Mouse (Mus musculus): Measurements from ENCODE around the gene Gm45021. TPM values are rescaled to one million over a fixed set of nuclear protein-coding genes. Genes with fewer than 3 reads are reported as not detected.
A peak's percentile ranks its signal among the peaks of the same experiment; 100 is the strongest.

The Gm45021 gene
- total RNA-seq, 1 experiment = not detected

GRCm38 (mm10) chr6:48552918-48553317, 36.5 kb upstream of the Gm45021 start:
- no peak overlapping the region for H3K9ac ChIP-seq (ENCODE audit: insufficient read depth, low read depth, low read length, poor library complexity, severe bottlenecking)
- in situ Hi-C loops (cut with MboI; ENCODE audit: low sequenced_read_pairs in 2 of 2, unreplicated experiment in 2 of 2) = no loop called here
- H3K4me3 ChIP-seq (ENCODE audit: insufficient read depth in 1 of 2, low read depth in 1 of 2, low read length in 2 of 2, poor library complexity in 1 of 2, severe bottlenecking in 1 of 2) = no peak overlapping the region
- peak; percentile 96 for DNase-seq (ENCODE audit: low read depth, low spot score)
- H3K4me1 ChIP-seq (ENCODE audit: control insufficient read depth in 2 of 2, insufficient read depth in 2 of 2, low read length in 2 of 2, poor library complexity in 1 of 2) = peaks cover 0 to 6% of the 10 kb centered on the region in 2 experiments; a peak in 1 of 4 replicates
- no peak overlapping the region for H3K27ac ChIP-seq (ENCODE audit: insufficient read depth, low read depth, low read length, poor library complexity, severe bottlenecking)
- no peaks in the 10 kb centered on the region for H3K36me3 ChIP-seq (ENCODE audit: control insufficient read depth, insufficient read depth, low read length, poor library complexity, severe bottlenecking)
- TF ChIP-seq CHD2 (IDR thresholded peaks at IDR 0.05; ENCODE audit: low read depth, low read length) (no peak), HCFC1 (IDR thresholded peaks at IDR 0.05; ENCODE audit: borderline replicate concordance, insufficient read depth, low read length) (no peak), MAFK (IDR thresholded peaks at IDR 0.05; ENCODE audit: insufficient read depth, low read depth, low read length) (peak; percentile 75), ZNF384 (IDR thresholded peaks at IDR 0.05; ENCODE audit: low read depth, low read length) (no peak), ZC3H11A (IDR thresholded peaks at IDR 0.05; ENCODE audit: borderline replicate concordance, low read depth, low read length) (no peak)
- no peaks in the 10 kb centered on the region for H3K9me3 ChIP-seq (ENCODE audit: control insufficient read depth, insufficient read depth, low read depth, low read length)

GRCm38 (mm10) chr6:48553819-48554218, 35.6 kb upstream of the Gm45021 start:
- no peak for DNase-seq (ENCODE audit: low read depth, low spot score)
- Histone ChIP-seq H3K4me1 (ENCODE audit: control insufficient read depth in 2 of 2, insufficient read depth in 2 of 2, low read length in 2 of 2, poor library complexity in 1 of 2) (peaks cover 0 to 6% of the 10 kb centered on the region in 2 experiments; a peak in 1 of 4 replicates), H3K4me3 (ENCODE audit: insufficient read depth in 1 of 2, low read depth in 1 of 2, low read length in 2 of 2, poor library complexity in 1 of 2, severe bottlenecking in 1 of 2) (0 out of 4 replicates have a peak overlapping the region, but pooled peaks of 1 of the 2 experiments have one; percentile 52), H3K9me3 (ENCODE audit: control insufficient read depth, insufficient read depth, low read depth, low read length) (no peaks in the 10 kb centered on the region), H3K36me3 (ENCODE audit: control insufficient read depth, insufficient read depth, low read length, poor library complexity, severe bottlenecking) (no peaks in the 10 kb centered on the region), H3K9ac (ENCODE audit: insufficient read depth, low read depth, low read length, poor library complexity, severe bottlenecking) (no peak overlapping the region), H3K27ac (ENCODE audit: insufficient read depth, low read depth, low read length, poor library complexity, severe bottlenecking) (no peak overlapping the region)
- in situ Hi-C loops (cut with MboI; ENCODE audit: low sequenced_read_pairs in 2 of 2, unreplicated experiment in 2 of 2) = no loop called here
- TF ChIP-seq CHD2 (IDR thresholded peaks at IDR 0.05; ENCODE audit: low read depth, low read length) (no peak), MAFK (IDR thresholded peaks at IDR 0.05; ENCODE audit: insufficient read depth, low read depth, low read length) (no peak), HCFC1 (IDR thresholded peaks at IDR 0.05; ENCODE audit: borderline replicate concordance, insufficient read depth, low read length) (no peak), ZC3H11A (IDR thresholded peaks at IDR 0.05; ENCODE audit: borderline replicate concordance, low read depth, low read length) (no peak), ZNF384 (IDR thresholded peaks at IDR 0.05; ENCODE audit: low read depth, low read length) (no peak)

- H3K4me3 ChIP-seq (ENCODE audit: insufficient read depth in 1 of 2, low read depth in 1 of 2, low read length in 2 of 2, poor library complexity in 1 of 2, severe bottlenecking in 1 of 2) = peak within 1 kb of the TSS; percentile 52 to 69
- in situ Hi-C loops (cut with MboI; ENCODE audit: low sequenced_read_pairs in 2 of 2, unreplicated experiment in 2 of 2) = no loop called here
- peak within 1 kb of the TSS; percentile 44 for H3K27ac ChIP-seq (ENCODE audit: insufficient read depth, low read depth, low read length, poor library complexity, severe bottlenecking)
- H3K36me3 ChIP-seq (ENCODE audit: control insufficient read depth, insufficient read depth, low read length, poor library complexity, severe bottlenecking) = no peaks in the 10 kb centered on the region
- H3K9me3 ChIP-seq (ENCODE audit: control insufficient read depth, insufficient read depth, low read depth, low read length) = no peaks in the 10 kb centered on the region
- peak; percentile 89 for DNase-seq (ENCODE audit: low read depth, low spot score)
- no peak for TF ChIP-seq HCFC1 (IDR thresholded peaks at IDR 0.05; ENCODE audit: borderline replicate concordance, insufficient read depth, low read length)
- TF ChIP-seq MAFK (IDR thresholded peaks at IDR 0.05; ENCODE audit: insufficient read depth, low read depth, low read length) = no peak
- TF ChIP-seq CHD2 (IDR thresholded peaks at IDR 0.05; ENCODE audit: low read depth, low read length) = no peak
- no peak for TF ChIP-seq ZNF384 (IDR thresholded peaks at IDR 0.05; ENCODE audit: low read depth, low read length)
- TF ChIP-seq ZC3H11A (IDR thresholded peaks at IDR 0.05; ENCODE audit: borderline replicate concordance, low read depth, low read length) = no peak
- peak within 1 kb of the TSS; percentile 66 for H3K9ac ChIP-seq (ENCODE audit: insufficient read depth, low read depth, low read length, poor library complexity, severe bottlenecking)
- peaks cover 0 to 6% of the 10 kb centered on the region in 2 experiments; a peak in 1 of 4 replicates for H3K4me1 ChIP-seq (ENCODE audit: control insufficient read depth in 2 of 2, insufficient read depth in 2 of 2, low read length in 2 of 2, poor library complexity in 1 of 2)
These were observed 34.9 kb upstream of the Gm45021 start, which contains the start of gene Lrrc61 for GRCm38 (mm10) chr6:48554280-48555103. Gene Lrrc61, plus strand, starts transcription at chr6:48554796.

GRCm38 (mm10) chr6:48555104-48555890, 34.1 kb upstream of the Gm45021 start:
- peak overlapping the region; percentile 52 to 69 for H3K4me3 ChIP-seq (ENCODE audit: insufficient read depth in 1 of 2, low read depth in 1 of 2, low read length in 2 of 2, poor library complexity in 1 of 2, severe bottlenecking in 1 of 2)
- DNase-seq (ENCODE audit: low read depth, low spot score) = no peak
- TF ChIP-seq MAFK (IDR thresholded peaks at IDR 0.05; ENCODE audit: insufficient read depth, low read depth, low read length) (no peak), ZC3H11A (IDR thresholded peaks at IDR 0.05; ENCODE audit: borderline replicate concordance, low read depth, low read length) (no peak), ZNF384 (IDR thresholded peaks at IDR 0.05; ENCODE audit: low read depth, low read length) (no peak), CHD2 (IDR thresholded peaks at IDR 0.05; ENCODE audit: low read depth, low read length) (no peak), HCFC1 (IDR thresholded peaks at IDR 0.05; ENCODE audit: borderline replicate concordance, insufficient read depth, low read length) (peak; percentile 80)
- peak overlapping the region; percentile 66; the same call in 1 of the 2 replicates for H3K9ac ChIP-seq (ENCODE audit: insufficient read depth, low read depth, low read length, poor library complexity, severe bottlenecking)
- no peaks in the 10 kb centered on the region for H3K9me3 ChIP-seq (ENCODE audit: control insufficient read depth, insufficient read depth, low read depth, low read length)
- H3K36me3 ChIP-seq (ENCODE audit: control insufficient read depth, insufficient read depth, low read length, poor library complexity, severe bottlenecking) = no peaks in the 10 kb centered on the region
- in situ Hi-C loops (cut with MboI; ENCODE audit: low sequenced_read_pairs in 2 of 2, unreplicated experiment in 2 of 2) = no loop called here
- peak overlapping the region; percentile 44; the same call in 1 of the 2 replicates for H3K27ac ChIP-seq (ENCODE audit: insufficient read depth, low read depth, low read length, poor library complexity, severe bottlenecking)
- H3K4me1 ChIP-seq (ENCODE audit: control insufficient read depth in 2 of 2, insufficient read depth in 2 of 2, low read length in 2 of 2, poor library complexity in 1 of 2) = peaks cover 0 to 6% of the 10 kb centered on the region in 2 experiments; a peak in 1 of 4 replicates
